14 mouse cellular contexts compared by ENCODE assay signal in the genomic region with DNA sequence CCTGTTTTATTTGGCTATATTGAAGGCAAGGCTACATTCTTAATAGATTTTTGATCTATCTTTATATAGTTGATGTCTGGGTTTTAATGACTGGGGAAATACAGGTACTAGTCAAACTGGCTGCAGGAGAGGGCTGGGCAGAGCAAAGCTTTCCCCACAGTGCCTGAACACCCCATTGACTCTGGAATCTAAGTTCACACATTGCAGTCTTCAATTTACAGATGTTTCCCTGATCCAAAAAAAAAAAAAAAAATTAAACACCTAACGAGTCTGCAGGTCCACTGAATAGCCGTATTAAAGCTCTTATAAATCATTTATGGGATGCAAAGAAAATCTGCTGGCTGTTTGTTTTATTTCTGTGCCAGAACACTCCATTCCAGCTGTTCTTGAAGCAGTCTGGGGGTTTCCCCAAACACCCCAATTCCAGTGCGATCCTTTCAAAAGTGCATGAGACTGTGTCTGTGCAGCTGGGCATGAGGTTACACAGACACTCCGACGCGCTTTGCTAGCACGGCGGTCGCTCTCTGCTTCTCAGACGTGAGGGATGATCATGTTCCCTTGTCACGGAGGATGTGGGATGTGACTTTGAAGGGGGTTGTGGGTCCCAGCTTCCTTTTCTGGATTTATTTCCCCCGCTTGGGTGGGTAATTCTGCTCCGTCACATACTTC.
"Had no signal": no experiment of that assay in that cellular context is flagged by ENCODE, and none has a peak within 500 bp of the region (broad histone marks: within the 10 kb centered on the region; RNA-seq: fewer than 3 reads in every experiment).

No protein-coding gene starts in this region.

- H3K27me3 ChIP-seq: neural tube, embryonic 13.5 days had no signal

- DNase-seq: kidney, adult 18-20 months; kidney, postnatal 10 days; lung, adult 18-20 months; lung, postnatal 10 days; lung, postnatal 4 days; right cerebral cortex, adult 18-20 months; right cerebral cortex, postnatal 25 days; thymus, postnatal 4 days had no signal

- H3K4me1 ChIP-seq: neural tube, embryonic 13.5 days had no signal

- ATAC-seq: hindbrain, embryonic 16.5 days; inflammation-experienced regulatory T-cells, adult 6 months; midbrain, embryonic 16.5 days had no signal

- H3K4me2 ChIP-seq: neural tube, embryonic 13.5 days had no signal

- H3K9ac ChIP-seq: liver, embryonic 14.5 days; neural tube, embryonic 13.5 days had no signal

- H3K9me3 ChIP-seq: midbrain, embryonic 10.5 days; neural tube, embryonic 13.5 days had no signal

- H3K27ac ChIP-seq: liver, embryonic 14.5 days; midbrain, embryonic 10.5 days; neural tube, embryonic 13.5 days had no signal

- H3K36me3 ChIP-seq: midbrain, embryonic 10.5 days; neural tube, embryonic 13.5 days had no signal

- H3K4me3 ChIP-seq: midbrain, embryonic 10.5 days; neural tube, embryonic 13.5 days had no signal
